Mouse (Mus musculus): ENCODE measurements around the gene 0610030E20Rik. TPM values are rescaled to one million over a fixed set of nuclear protein-coding genes. Genes with fewer than 3 reads are reported as not detected.

Gene 0610030E20Rik
- total RNA-seq, 1 experiment from 2014 or later: 38.8 TPM

- no peak for DNase-seq
These were observed 1.3 kb downstream of the 0610030E20Rik start for GRCm38 (mm10) chr6:72348411-72348810.

- DNase-seq: no peak
These were observed 3.1 kb downstream of the 0610030E20Rik start for GRCm38 (mm10) chr6:72350214-72350613.

GRCm38 (mm10) chr6:72352636-72353405 lies 5.7 kb downstream of the 0610030E20Rik start:
- DNase-seq: no peak

- no peak for DNase-seq
These were observed 6.9 kb downstream of the 0610030E20Rik start for GRCm38 (mm10) chr6:72354025-72354424.

- peak; percentile 86 for DNase-seq
These were observed 8.2 kb downstream of the 0610030E20Rik start, which contains the start of gene Tmem150a for GRCm38 (mm10) chr6:72355066-72355911. Gene Tmem150a, plus strand, starts transcription at chr6:72355447.

- no peak for DNase-seq
These were observed 8.9 kb downstream of the 0610030E20Rik start for GRCm38 (mm10) chr6:72356001-72356532.

- no peak for DNase-seq
These were observed 10.3 kb downstream of the 0610030E20Rik start for GRCm38 (mm10) chr6:72357164-72358079.

- no peak for DNase-seq
These were observed 11.1 kb downstream of the 0610030E20Rik start for GRCm38 (mm10) chr6:72358086-72358764.

- no peak for DNase-seq
These were observed 12.2 kb downstream of the 0610030E20Rik start for GRCm38 (mm10) chr6:72359343-72359742.

- DNase-seq: no peak
These were observed 12.9 kb downstream of the 0610030E20Rik start for GRCm38 (mm10) chr6:72359891-72360598.

- DNase-seq: no peak
These were observed 13.4 kb downstream of the 0610030E20Rik start for GRCm38 (mm10) chr6:72360599-72360935.

GRCm38 (mm10) chr6:72361121-72361551 lies 14.0 kb downstream of the 0610030E20Rik start:
- peak; percentile 58 for DNase-seq

- DNase-seq: peak; percentile 90
These were observed 15.3 kb downstream of the 0610030E20Rik start for GRCm38 (mm10) chr6:72362132-72363028.

- DNase-seq: no peak
These were observed 16.9 kb downstream of the 0610030E20Rik start for GRCm38 (mm10) chr6:72364009-72364408.

GRCm38 (mm10) chr6:72364985-72365384 lies 17.9 kb downstream of the 0610030E20Rik start:
- no peak for DNase-seq

- DNase-seq: no peak
These were observed 19.2 kb downstream of the 0610030E20Rik start for GRCm38 (mm10) chr6:72366304-72366703.

GRCm38 (mm10) chr6:72366844-72367443 lies 19.8 kb downstream of the 0610030E20Rik start, which contains the start of gene Rnf181:
Gene Rnf181, minus strand, starts transcription at chr6:72366956.
- no peak for DNase-seq

- DNase-seq: no peak
These were observed 20.4 kb downstream of the 0610030E20Rik start for GRCm38 (mm10) chr6:72367460-72367974.

- no peak for DNase-seq
These were observed 22.4 kb downstream of the 0610030E20Rik start for GRCm38 (mm10) chr6:72369557-72369956.

Measured in adrenal gland, postnatal 25 days (tissue).